Mouse (Mus musculus) bone marrow, adult 2 months (tissue): ENCODE measurements around the gene Olfr657. TPM values are rescaled to one million over a fixed set of nuclear protein-coding genes. Genes with fewer than 3 reads are reported as not detected.
A peak's percentile ranks its signal among the peaks of the same experiment; 100 is the strongest.

Source experiments
- H3K27ac ChIP-seq: fragments of 200-500 bp; 2 replicates; pipeline ENCODE4 v1.5.1; 2012; ENCODE audit warnings: low read depth, mild to moderate bottlenecking, control low read depth, inconsistent platforms, low read length; ENCODE audit not compliant: control insufficient read depth, poor library complexity, insufficient read depth
- H3K4me1 ChIP-seq: fragments of 200-500 bp; 2 replicates; pipeline ENCODE4 v1.6.1; 2011; ENCODE audit warnings: low read length; ENCODE audit not compliant: control insufficient read depth, insufficient read depth
- H3K4me3 ChIP-seq: fragments of 200-500 bp; replicated peaks from 2 replicates; pipeline ENCODE3; 2011; ENCODE audit warnings: mild to moderate bottlenecking, low read depth, low read length, control low read depth; ENCODE audit not compliant: control insufficient read depth
- CTCF ChIP-seq: fragments of 200-500 bp; IDR thresholded peaks from 2 replicates; pipeline ENCODE4 v1.5.1; 2011; ENCODE audit warnings: low read length, control low read depth; ENCODE audit not compliant: control insufficient read depth, insufficient read depth
- POLR2A ChIP-seq: fragments of 200-500 bp; IDR thresholded peaks from 2 replicates; pipeline ENCODE4 v1.6.1; 2011; ENCODE audit warnings: low read depth, mild to moderate bottlenecking, control low read depth, low read length, borderline replicate concordance; ENCODE audit not compliant: control insufficient read depth
- WGBS: fragments of 180-500 bp; shearing (Covaris S2); methylation state at CpG from one replicate; pipeline ENCODE4 v1.1.7; 2018; 5-methylcytosine and 5-hydroxymethylcytosine counted together
- polyA plus RNA-seq: library from polyadenylated mRNA; stranded (reverse); fragments of >200 nt; gene quantifications from 2 replicates; pipeline ENCODE4 v1.2.4, GENCODE M21; 2011; ENCODE audit warnings: low replicate concordance; ENCODE audit not compliant: missing spikeins, insufficient read depth, insufficient read length

Gene Olfr657
- not detected in 2 replicates for polyA plus RNA-seq

- Histone ChIP-seq H3K27ac (no peak within 1 kb of the TSS), H3K4me3 (no peak within 1 kb of the TSS), H3K4me1 (no peaks in the 10 kb centered on the region)
- TF ChIP-seq POLR2A (no peak), CTCF (no peak)
Observed at GRCm38 (mm10) chr7:104624494-104624893, at the start of gene Olfr657. Gene Olfr657 (plus strand): TSS chr7:104624794.

GRCm38 (mm10) chr7:104577014-104577413 is 47.6 kb upstream of the Olfr657 start, which contains the start of gene Olfr653:
Gene Olfr653 (plus strand): TSS chr7:104577314.
- no peak within 1 kb of the TSS for H3K27ac ChIP-seq
- H3K4me3 ChIP-seq: no peak within 1 kb of the TSS
- no peaks in the 10 kb centered on the region for H3K4me1 ChIP-seq
- 51% methylated on average over 2 of the region's 2 CpGs for WGBS
- TF ChIP-seq POLR2A (no peak), CTCF (no peak)

- H3K4me1 ChIP-seq: no peaks in the 10 kb centered on the region
- H3K27ac ChIP-seq: no peak overlapping the region
- TF ChIP-seq POLR2A (no peak), CTCF (no peak)
- H3K4me3 ChIP-seq: no peak overlapping the region
- WGBS: 80% methylated on average over 4 of the region's 4 CpGs
Observed at GRCm38 (mm10) chr7:104580846-104581245, 43.7 kb upstream of the Olfr657 start.

GRCm38 (mm10) chr7:104581429-104581828 is 43.2 kb upstream of the Olfr657 start:
- Histone ChIP-seq H3K27ac (no peak overlapping the region), H3K4me3 (no peak overlapping the region), H3K4me1 (no peaks in the 10 kb centered on the region)
- no peak for TF ChIP-seq POLR2A
- no peak for TF ChIP-seq CTCF
- 82% methylated on average over 4 of the region's 4 CpGs for WGBS

GRCm38 (mm10) chr7:104586725-104587124 is 37.9 kb upstream of the Olfr657 start, which contains the start of gene Olfr654:
Gene Olfr654 (plus strand): TSS chr7:104587025.
- no peak for TF ChIP-seq POLR2A
- TF ChIP-seq CTCF: no peak
- H3K4me1 ChIP-seq: no peaks in the 10 kb centered on the region
- 77% methylated on average over 4 of the region's 4 CpGs for WGBS
- no peak within 1 kb of the TSS for H3K4me3 ChIP-seq
- H3K27ac ChIP-seq: no peak within 1 kb of the TSS

DNA sequence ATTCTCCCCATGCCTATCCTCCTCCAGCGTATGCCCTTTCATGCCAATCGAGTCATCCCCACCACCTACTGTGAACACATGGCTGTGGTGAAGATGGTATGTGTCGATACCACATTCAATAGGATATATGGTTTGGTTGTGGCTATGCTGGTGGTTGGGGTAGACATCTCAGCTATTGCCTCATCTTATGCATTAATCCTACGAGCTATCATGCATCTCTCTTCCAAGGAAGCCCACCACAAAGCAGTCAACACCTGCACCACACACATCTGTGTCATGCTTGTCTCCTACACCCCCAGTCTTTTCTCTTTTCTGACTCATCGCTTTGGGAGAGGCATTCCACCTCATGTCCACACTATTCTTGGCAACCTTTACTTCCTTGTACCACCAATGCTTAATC is 36.3 kb upstream of the Olfr657 start:
- TF ChIP-seq POLR2A: no peak
- no peak for TF ChIP-seq CTCF
- WGBS: 68% methylated on average over 5 of the region's 5 CpGs
- Histone ChIP-seq H3K4me1 (no peaks in the 10 kb centered on the region), H3K4me3 (no peak overlapping the region), H3K27ac (no peak overlapping the region)

DNA sequence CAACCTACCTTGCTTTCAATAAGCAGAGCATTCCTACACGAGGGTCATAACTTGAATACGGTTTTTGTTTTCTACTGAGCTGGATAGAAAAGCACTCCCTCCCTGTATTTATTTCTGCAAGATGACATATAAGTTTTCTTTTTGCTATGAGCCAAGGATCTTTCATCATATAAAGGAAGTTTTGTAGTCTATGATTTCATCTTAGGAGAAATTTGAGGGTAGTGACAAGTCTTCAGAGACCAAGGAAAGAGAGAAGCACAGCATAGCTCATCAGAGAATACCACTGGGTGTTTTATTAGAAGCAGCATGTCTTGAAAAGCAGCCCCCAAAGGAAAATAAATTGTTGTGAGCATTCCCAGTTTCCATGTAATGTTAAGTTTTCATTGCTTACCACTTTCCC is 22.9 kb upstream of the Olfr657 start, which contains the start of gene Olfr655:
Gene Olfr655, minus strand, starts transcription at position 101 of the 400 bp plus-strand sequence.
- TF ChIP-seq POLR2A: no peak
- no peak for TF ChIP-seq CTCF
- no peak within 1 kb of the TSS for H3K4me3 ChIP-seq
- H3K27ac ChIP-seq: no peak within 1 kb of the TSS
- WGBS: 79% methylated on average over 2 of the region's 2 CpGs
- H3K4me1 ChIP-seq: no peaks in the 10 kb centered on the region

GRCm38 (mm10) chr7:104603173-104603572 is 21.4 kb upstream of the Olfr657 start:
- H3K4me3 ChIP-seq: no peak overlapping the region
- WGBS: 11% methylated on average over 3 of the region's 3 CpGs
- H3K27ac ChIP-seq: no peak overlapping the region
- no peaks in the 10 kb centered on the region for H3K4me1 ChIP-seq
- peak; percentile 92 for TF ChIP-seq CTCF
- TF ChIP-seq POLR2A: no peak

DNA sequence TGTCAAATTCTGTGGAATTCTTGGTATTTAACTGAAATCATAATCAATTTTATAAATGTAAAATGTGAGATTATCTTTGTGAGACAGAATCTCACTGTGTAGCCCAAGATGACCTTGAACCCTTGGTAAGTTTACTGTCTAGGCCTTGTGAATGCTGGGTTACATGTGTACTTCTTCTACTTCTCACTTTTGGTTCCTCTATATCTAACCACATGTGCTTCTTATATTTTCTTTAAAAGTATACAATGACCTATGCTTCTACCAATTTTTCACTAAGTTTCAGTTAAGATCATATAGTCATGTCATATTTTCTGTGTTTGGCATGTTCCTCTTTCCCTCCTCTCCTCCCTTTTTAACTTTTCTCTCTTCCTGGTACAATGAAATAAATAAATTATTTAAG is 19.9 kb upstream of the Olfr657 start:
- no peak overlapping the region for H3K4me3 ChIP-seq
- TF ChIP-seq CTCF: no peak
- no peak for TF ChIP-seq POLR2A

More for the DNA sequence above, 19.9 kb upstream of the Olfr657 start:
- H3K27ac ChIP-seq: no peak overlapping the region
- H3K4me1 ChIP-seq: no peaks in the 10 kb centered on the region
